Mouse (Mus musculus) ES-Bruce4 (cell line): ENCODE measurements at regions not wholly inside any gene's neighbourhood (a gene's known extent, or its start where the extent isn't known, plus 50 kb on each side); places are given as distances from the start of the nearest gene placed in this dataset.

Source experiments
- H3K27ac ChIP-seq: 2 replicates; pipeline ENCODE4 v1.5.1; 2012; ENCODE audit warnings: low read length, inconsistent platforms; ENCODE audit not compliant: insufficient read depth
- H3K27me3 ChIP-seq: 2 replicates; pipeline ENCODE4 v1.6.1; 2012; ENCODE audit warnings: mild to moderate bottlenecking, low read length, inconsistent platforms; ENCODE audit not compliant: control insufficient read depth, poor library complexity, insufficient read depth, severe bottlenecking
- H3K36me3 ChIP-seq: 2 replicates; pipeline ENCODE4 v1.6.1; 2012; ENCODE audit warnings: inconsistent platforms, mild to moderate bottlenecking, low read length, moderate library complexity; ENCODE audit not compliant: control insufficient read depth, poor library complexity, insufficient read depth, severe bottlenecking
- H3K4me1 ChIP-seq: one replicate; pipeline ENCODE4 v1.8.1; 2011; ENCODE audit warnings: low read length; ENCODE audit not compliant: control insufficient read depth, insufficient read depth
- H3K4me3 ChIP-seq: 2 replicates; pipeline ENCODE4 v1.5.1; 2011; ENCODE audit warnings: low read depth, mild to moderate bottlenecking, low read length
- H3K9ac ChIP-seq: 2 replicates; pipeline ENCODE4 v1.6.1; 2012; ENCODE audit warnings: low read depth, mild to moderate bottlenecking, inconsistent platforms; ENCODE audit not compliant: poor library complexity, severe bottlenecking
- H3K9me3 ChIP-seq: replicated peaks from 2 replicates; pipeline ENCODE4 v1.6.1; 2012; ENCODE audit warnings: mild to moderate bottlenecking, low read length, inconsistent platforms; ENCODE audit not compliant: control insufficient read depth, poor library complexity, insufficient read depth, severe bottlenecking
- CTCF ChIP-seq: IDR thresholded peaks from one replicate; pipeline ENCODE4 v1.8.1; 2011; ENCODE audit warnings: low read depth, low read length
- EP300 ChIP-seq: IDR thresholded peaks from 2 replicates; pipeline ENCODE4 v1.6.1; 2011; ENCODE audit warnings: low read depth, low read length; ENCODE audit not compliant: insufficient read depth
- POLR2A ChIP-seq: IDR thresholded peaks from one replicate; pipeline ENCODE4 v1.8.1; 2011; ENCODE audit warnings: low read length; ENCODE audit not compliant: insufficient read depth

DNA sequence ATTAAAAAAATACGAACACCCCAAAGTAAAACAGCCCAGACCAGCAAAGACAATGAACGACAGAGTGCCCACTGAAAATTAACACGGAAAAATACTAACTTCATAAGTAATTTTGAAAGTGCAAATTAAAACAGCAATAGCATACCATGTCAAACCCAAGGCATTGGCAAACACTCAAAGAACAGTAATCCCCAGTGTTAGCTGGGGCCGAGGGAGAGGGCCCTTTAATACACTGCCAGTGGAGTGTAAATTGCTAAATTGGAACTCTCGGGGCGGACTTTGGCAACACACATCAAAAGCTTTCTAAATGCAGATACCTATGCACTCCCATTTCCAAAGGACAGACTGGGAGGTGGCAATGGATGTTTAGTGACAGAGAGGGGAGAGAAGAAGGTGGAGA is 361.6 kb downstream of the Hs3st3b1 start:
- Histone ChIP-seq H3K4me3 (no peak overlapping the region), H3K4me1 (no peaks in the 10 kb centered on the region), H3K9me3 (no peaks in the 10 kb centered on the region), H3K27me3 (no peaks in the 10 kb centered on the region; the same call in 1 of the 2 replicates), H3K9ac (no peak overlapping the region), H3K27ac (no peak overlapping the region), H3K36me3 (no peaks in the 10 kb centered on the region)
- TF ChIP-seq POLR2A = no peak

DNA sequence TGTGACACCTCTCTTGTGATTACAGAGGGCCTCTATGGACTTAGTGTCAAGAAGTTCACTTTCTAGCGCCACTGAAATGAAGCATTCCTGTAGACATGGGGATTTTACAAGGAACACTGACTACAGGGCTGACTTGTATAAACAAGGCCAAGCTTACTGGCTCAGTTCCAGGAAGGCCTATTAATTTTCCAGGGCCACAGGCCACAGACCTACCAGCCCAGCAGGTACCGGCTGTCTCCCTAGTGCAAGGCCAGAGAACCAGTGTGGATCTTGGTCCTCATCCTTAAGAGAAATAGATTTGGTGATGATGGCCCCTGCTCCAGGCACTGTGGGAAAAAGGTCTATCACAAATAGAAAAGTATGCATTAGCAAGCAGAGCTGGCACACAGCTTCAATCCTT is 359.4 kb downstream of the Hs3st3b1 start:
- H3K27me3 ChIP-seq = no peaks in the 10 kb centered on the region; the same call in 1 of the 2 replicates
- H3K9me3 ChIP-seq = no peaks in the 10 kb centered on the region

DNA sequence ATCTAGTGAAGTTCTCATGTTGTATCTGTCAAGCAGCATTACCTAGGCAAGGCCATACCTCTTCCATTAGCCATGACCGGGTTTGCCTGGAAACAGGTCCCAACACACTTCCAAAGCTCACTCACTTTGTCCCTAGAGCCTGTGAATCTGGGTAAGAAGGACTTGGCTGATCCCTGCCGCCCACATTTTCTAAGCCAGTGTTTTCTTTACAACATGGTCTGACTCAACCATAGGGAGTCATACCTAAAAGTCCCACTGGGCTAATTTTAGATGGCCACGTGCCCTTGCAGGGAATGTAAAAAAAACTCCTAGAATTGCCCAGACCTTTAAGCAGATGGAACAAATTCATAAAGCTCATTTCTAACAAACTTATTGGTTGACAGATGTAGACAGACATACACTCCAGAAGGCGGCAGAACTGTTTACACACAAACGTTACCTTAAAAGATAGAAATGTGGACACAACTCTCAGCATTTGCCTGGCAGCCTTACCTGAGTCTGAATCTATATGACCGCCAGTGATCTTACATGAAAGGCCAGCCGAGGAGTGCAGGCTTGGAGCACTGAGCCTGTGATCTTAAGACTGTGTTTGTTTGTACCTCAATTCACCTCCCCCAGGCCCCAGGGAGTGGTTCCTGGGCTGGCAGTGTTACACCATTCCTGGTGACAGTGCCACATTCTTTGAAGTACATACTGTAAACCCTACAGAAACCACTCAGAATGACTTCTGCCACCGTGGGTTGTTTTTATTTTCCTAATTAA is 356.4 kb downstream of the Hs3st3b1 start:
- Histone ChIP-seq H3K27me3 (no peaks in the 10 kb centered on the region; the same call in 1 of the 2 replicates), H3K27ac (no peak overlapping the region), H3K9ac (no peak overlapping the region), H3K4me1 (no peaks in the 10 kb centered on the region), H3K36me3 (no peaks in the 10 kb centered on the region), H3K4me3 (no peak overlapping the region), H3K9me3 (no peaks in the 10 kb centered on the region)
- TF ChIP-seq CTCF (no peak), EP300 (no peak), POLR2A (no peak)

More for the DNA sequence above, 359.4 kb downstream of the Hs3st3b1 start:
- no peak overlapping the region for H3K9ac ChIP-seq
- no peaks in the 10 kb centered on the region for H3K36me3 ChIP-seq
- no peak overlapping the region for H3K4me3 ChIP-seq
- TF ChIP-seq CTCF = no peak
- no peak for TF ChIP-seq EP300
- no peak for TF ChIP-seq POLR2A
- H3K27ac ChIP-seq = no peak overlapping the region
- no peaks in the 10 kb centered on the region for H3K4me1 ChIP-seq

DNA sequence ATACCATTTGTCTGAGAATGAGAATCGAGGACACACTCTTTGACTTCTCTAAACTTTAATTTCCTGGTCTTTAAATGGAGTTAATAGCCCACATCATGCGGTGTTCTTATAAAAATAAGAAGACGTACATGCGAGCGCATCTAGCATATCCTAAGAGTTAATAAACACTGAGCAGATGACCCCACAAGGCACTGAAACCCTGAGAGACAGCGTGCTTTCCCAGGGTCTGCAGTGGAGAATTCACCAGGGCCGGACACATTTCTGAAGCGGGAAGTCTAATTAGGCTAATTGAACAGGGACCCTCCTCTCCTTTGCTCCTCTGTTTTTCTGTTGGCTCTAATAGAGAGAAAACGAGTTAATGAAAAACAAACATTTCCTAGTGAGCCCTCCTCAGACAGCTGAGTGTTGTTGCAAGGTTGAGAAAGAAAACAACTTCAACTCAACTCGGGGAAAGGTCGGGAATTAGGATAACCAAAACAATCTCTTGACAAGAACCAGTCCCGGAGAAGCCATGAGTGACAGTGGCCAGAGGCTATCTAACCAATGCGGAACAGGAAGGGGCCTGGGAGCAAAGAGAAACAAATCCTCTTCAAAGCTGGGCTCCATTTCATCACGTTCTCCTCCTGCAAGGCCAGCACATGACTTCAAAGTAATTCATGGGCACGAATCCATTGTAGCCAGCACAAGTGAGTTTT is 352.2 kb downstream of the Hs3st3b1 start:
- TF ChIP-seq CTCF = no peak
- TF ChIP-seq EP300 = no peak
- no peak for TF ChIP-seq POLR2A
- Histone ChIP-seq H3K27ac (no peak overlapping the region), H3K4me3 (no peak overlapping the region), H3K4me1 (no peaks in the 10 kb centered on the region), H3K9ac (no peak overlapping the region), H3K27me3 (no peaks in the 10 kb centered on the region), H3K36me3 (no peaks in the 10 kb centered on the region), H3K9me3 (no peaks in the 10 kb centered on the region)

DNA sequence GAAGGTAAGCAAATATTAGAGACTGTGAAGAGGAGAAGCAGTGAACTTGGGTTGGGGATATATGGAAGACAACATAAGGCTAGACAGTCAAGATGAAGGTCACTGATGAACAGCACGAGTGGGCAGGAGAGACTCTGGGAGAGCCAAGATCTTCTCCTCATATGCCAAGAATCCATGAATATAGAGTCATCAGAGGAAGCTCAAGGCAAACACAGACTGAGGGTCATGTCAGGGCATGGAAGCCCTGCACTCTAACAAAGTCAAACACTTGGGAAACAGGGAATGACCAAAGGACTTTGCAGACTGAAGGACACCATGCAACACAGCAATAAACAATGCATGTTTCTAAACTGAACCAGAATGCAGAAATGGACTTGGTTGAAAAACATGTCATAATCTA is 351.4 kb downstream of the Hs3st3b1 start:
- Histone ChIP-seq H3K9me3 (no peaks in the 10 kb centered on the region), H3K9ac (no peak overlapping the region), H3K27ac (no peak overlapping the region), H3K27me3 (no peaks in the 10 kb centered on the region), H3K4me3 (no peak overlapping the region), H3K4me1 (no peaks in the 10 kb centered on the region), H3K36me3 (no peaks in the 10 kb centered on the region)
- TF ChIP-seq CTCF = no peak
- TF ChIP-seq EP300 = no peak
- TF ChIP-seq POLR2A = no peak

DNA sequence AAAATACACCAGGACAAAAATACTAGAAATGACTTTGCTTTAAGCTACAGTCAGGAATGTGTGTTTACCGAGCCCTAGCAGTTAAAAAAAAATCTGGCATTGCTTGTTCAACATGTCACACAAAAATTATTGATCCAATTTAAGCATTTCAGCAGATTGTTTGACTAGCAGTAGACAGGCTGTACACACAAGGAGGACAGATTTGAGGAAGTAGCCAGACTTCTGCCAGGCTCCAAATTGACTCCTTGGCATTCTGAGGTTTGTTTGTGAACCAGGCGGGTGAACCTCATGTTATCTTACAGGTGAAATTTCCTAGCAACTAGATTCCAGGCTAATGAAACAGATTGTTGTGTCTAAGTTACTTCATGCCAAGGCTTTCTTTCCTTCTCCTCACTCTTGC is 348.8 kb downstream of the Hs3st3b1 start:
- Histone ChIP-seq H3K36me3 (no peaks in the 10 kb centered on the region), H3K4me1 (no peaks in the 10 kb centered on the region), H3K27me3 (no peaks in the 10 kb centered on the region), H3K9ac (no peak overlapping the region), H3K4me3 (no peak overlapping the region), H3K27ac (no peak overlapping the region), H3K9me3 (no peaks in the 10 kb centered on the region)
- TF ChIP-seq CTCF (no peak), EP300 (no peak), POLR2A (no peak)
